Mouse (Mus musculus) embryonic stem cell, embryonic (primary cell): ENCODE measurements around the gene Gm14435.
"Not testable (repeated sequence)": the region's sequence is repeated elsewhere in the genome, so short reads cannot be mapped to it uniquely, and the experiment has no call there.

Source experiments
- CTCF ChIA-PET, 4 experiments: fragments of 300-600 bp in 2 of 4; fragments of 350-600 bp in 2 of 4; sonication (Branson Sonifier 250); formaldehyde crosslinking; loops; one replicate each; lab custom pipeline; 2022; ENCODE audit warnings: inconsistent platforms in 2 of 4; lab: Charles Lee
- POLR2A ChIA-PET, 4 experiments: fragments of 300-600 bp in 2 of 4; fragments of 350-600 bp in 2 of 4; sonication (Branson Sonifier 250); formaldehyde crosslinking; loops; one replicate each; lab custom pipeline; 2022; ENCODE audit warnings: antibody characterized with exemption in 4 of 4, inconsistent platforms in 1 of 4; lab: Charles Lee

Gm14435 gene

DNA sequence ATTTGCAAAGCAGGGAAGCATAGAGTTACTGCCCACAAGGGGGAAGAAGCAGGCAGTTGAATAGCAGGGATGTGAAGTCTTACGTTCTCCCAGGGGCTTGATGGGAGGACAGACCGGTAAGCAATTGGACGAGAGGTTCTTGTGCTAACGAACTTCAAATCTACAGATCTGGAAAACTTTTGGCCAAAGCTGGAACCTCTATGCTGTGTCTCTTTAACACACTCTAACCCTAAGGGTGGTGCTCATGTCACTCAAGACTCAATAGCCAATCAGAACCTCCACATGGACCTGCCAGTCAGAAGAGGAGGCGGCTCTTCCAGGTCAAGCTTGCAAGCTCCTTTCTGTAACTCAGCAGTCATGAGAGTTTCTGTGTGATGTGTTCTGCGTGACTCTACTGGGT lies at the start of gene Gm14435:
Gm14435 (plus strand) TSS at position 301 of the 400 bp plus-strand sequence.
- CTCF ChIA-PET, POLR2A ChIA-PET: not testable (repeated sequence)
